Mouse (Mus musculus) intestine, embryonic 15.5 days (tissue): ENCODE results near the gene Cc2d2b. TPM values are rescaled to one million over a fixed set of nuclear protein-coding genes. Genes with fewer than 3 reads are reported as not detected.

ENCODE experiments used
- ATAC-seq: fragments of 200-750 bp; cut with Nextera tagmentation; 2 replicates; pipeline ENCODE4 v1.8.0; 2017; ENCODE audit warnings: moderate TSS enrichment, moderate library complexity
- H3K27ac ChIP-seq: fragments of 300-500 bp; sonication (generic); 2 replicates; pipeline ENCODE4 v1.5.1; 2015; ENCODE audit warnings: mild to moderate bottlenecking, inconsistent platforms
- H3K27me3 ChIP-seq: fragments of 300-500 bp; sonication (generic); replicated peaks from 2 replicates; pipeline ENCODE4 v1.6.1; 2015; ENCODE audit warnings: inconsistent platforms
- H3K36me3 ChIP-seq: fragments of 300-500 bp; sonication (generic); 2 replicates; pipeline ENCODE4 v1.6.1; 2015; ENCODE audit warnings: inconsistent platforms
- H3K4me1 ChIP-seq: fragments of 300-500 bp; sonication (generic); replicated peaks from 2 replicates; pipeline ENCODE4 v1.6.1; 2015; ENCODE audit warnings: inconsistent platforms
- H3K4me2 ChIP-seq: fragments of 300-500 bp; sonication (generic); replicated peaks from 2 replicates; pipeline ENCODE4 v1.6.1; 2015; ENCODE audit warnings: mild to moderate bottlenecking, inconsistent platforms
- H3K4me3 ChIP-seq: fragments of 300-500 bp; sonication (generic); replicated peaks from 2 replicates; pipeline ENCODE4 v1.5.1; 2015; ENCODE audit warnings: inconsistent platforms
- H3K9ac ChIP-seq: fragments of 300-500 bp; sonication (generic); 2 replicates; pipeline ENCODE4 v1.6.1; 2015; ENCODE audit warnings: inconsistent platforms
- H3K9me3 ChIP-seq: fragments of 300-500 bp; sonication (generic); 2 replicates; pipeline ENCODE4 v1.6.1; 2016; ENCODE audit warnings: inconsistent platforms
- WGBS: fragments of 180-500 bp; shearing (Covaris S2); methylation state at CpG from one replicate; pipeline ENCODE4 v1.1.7; 2015; 5-methylcytosine and 5-hydroxymethylcytosine counted together
- polyA plus RNA-seq: library from polyadenylated mRNA; unstranded; fragments of >200 nt; fragmentation: Nextera tagmentation; extraction: Ambion mirVana; gene quantifications from 2 replicates; pipeline ENCODE4 v1.2.1, GENCODE M21; 2015

Cc2d2b gene
- polyA plus RNA-seq, 1 experiment from 2014 or later = not detected

GRCm38 (mm10) chr19:40769341-40769770 lies 20.8 kb downstream of the Cc2d2b start:
- no peak overlapping the region for H3K9ac ChIP-seq
- no peak overlapping the region for H3K4me3 ChIP-seq
- H3K4me1 ChIP-seq = no peaks in the 10 kb centered on the region
- no peaks in the 10 kb centered on the region for H3K9me3 ChIP-seq
- no peak overlapping the region for H3K27ac ChIP-seq
- H3K27me3 ChIP-seq = no peaks in the 10 kb centered on the region
- peak; percentile 43; the same call in 1 of the 2 replicates for ATAC-seq
- H3K36me3 ChIP-seq = no peaks in the 10 kb centered on the region
- WGBS = 16% methylated on average over 7 of the region's 7 CpGs
- no peak overlapping the region for H3K4me2 ChIP-seq

- no peaks in the 10 kb centered on the region for H3K9me3 ChIP-seq
- H3K4me3 ChIP-seq = no peak overlapping the region
- ATAC-seq = no peak
- no peaks in the 10 kb centered on the region for H3K36me3 ChIP-seq
- no peaks in the 10 kb centered on the region for H3K27me3 ChIP-seq
- H3K4me1 ChIP-seq = no peaks in the 10 kb centered on the region
- no peak overlapping the region for H3K9ac ChIP-seq
- H3K27ac ChIP-seq = no peak overlapping the region
- 79% methylated on average over 15 of the region's 15 CpGs for WGBS
- no peak overlapping the region for H3K4me2 ChIP-seq
Measured at GRCm38 (mm10) chr19:40788004-40788714, 39.6 kb downstream of the Cc2d2b start.

DNA sequence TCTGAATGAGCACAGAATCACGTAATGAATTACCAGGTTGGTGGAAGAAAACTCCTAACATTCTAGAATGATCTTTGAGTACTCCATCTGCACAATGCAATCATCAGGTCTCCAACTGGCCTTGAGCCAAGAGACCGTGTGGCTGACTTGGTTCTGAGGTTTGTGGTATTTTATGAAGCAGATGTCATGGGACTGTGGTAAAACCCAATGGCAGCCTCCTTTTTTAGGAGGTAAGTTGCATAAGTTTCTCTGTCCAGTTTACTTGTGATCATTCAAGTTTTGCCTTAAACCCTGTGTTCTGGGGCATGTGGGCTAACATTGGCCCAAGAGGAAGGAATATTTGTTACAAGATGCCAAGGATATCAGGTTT lies 40.1 kb downstream of the Cc2d2b start:
- Histone ChIP-seq H3K9ac (no peak overlapping the region), H3K9me3 (no peaks in the 10 kb centered on the region), H3K4me3 (no peak overlapping the region), H3K27ac (no peak overlapping the region), H3K4me1 (no peaks in the 10 kb centered on the region), H3K36me3 (no peaks in the 10 kb centered on the region), H3K4me2 (no peak overlapping the region), H3K27me3 (no peaks in the 10 kb centered on the region)
- WGBS = 70% methylated on average over 2 of the region's 2 CpGs
- ATAC-seq = no peak

DNA sequence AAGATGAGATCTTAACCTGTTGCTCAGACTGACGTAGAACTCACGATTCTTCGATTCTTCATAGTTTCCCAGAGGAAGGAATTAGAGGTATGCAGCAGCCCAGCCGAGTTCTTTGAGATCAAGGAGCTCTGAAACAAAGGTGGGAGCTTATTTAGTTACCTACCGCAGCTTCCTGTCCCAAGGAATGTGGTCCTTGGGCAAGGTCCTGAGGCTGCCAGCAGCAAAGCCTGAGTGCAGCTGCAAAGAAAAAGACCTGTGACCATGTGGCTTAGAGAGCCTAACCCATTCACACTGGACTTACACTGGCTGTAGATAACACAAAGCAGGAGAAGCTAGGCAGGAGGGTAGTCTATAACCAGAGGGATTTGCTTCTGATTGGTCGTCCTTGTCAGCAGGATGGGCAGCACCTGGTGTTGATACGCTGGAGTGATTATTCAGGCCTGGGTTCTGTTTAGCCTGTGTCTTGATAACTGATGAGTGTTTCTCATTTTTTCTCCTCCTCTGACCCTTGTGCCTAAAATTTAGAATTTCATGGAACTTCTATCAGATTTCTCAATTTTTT lies 56.7 kb downstream of the Cc2d2b start:
- ATAC-seq = no peak
- 33% methylated on average over 7 of the region's 7 CpGs for WGBS
- H3K27me3 ChIP-seq = no peaks in the 10 kb centered on the region
- no peaks in the 10 kb centered on the region for H3K36me3 ChIP-seq
- H3K4me1 ChIP-seq = 0 out of 2 replicates have a peak, but pooled peaks cover 2% of the 10 kb centered on the region
- H3K27ac ChIP-seq = no peak overlapping the region
- no peak overlapping the region for H3K4me3 ChIP-seq
- no peak overlapping the region for H3K4me2 ChIP-seq
- H3K9ac ChIP-seq = no peak overlapping the region
- H3K9me3 ChIP-seq = no peaks in the 10 kb centered on the region

DNA sequence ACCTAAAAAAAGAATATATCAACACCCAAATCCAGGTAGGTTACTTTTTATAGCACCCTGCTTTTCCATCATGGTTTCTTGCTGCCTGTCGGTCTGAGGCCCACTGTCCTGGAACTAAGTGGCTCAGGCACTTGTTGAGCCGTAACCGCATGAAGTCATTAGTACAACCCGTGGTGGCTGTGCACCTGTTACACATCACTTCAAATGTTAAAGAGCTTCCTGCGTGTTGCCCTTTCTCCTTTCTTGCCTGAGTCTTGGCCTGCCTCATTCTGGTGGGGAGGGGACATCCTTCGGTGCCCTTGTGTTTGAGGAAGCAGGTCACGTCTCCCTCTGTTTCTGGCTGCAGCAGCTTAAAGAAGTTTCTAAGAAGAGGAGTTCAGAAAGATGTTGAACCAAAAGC lies 61.3 kb downstream of the Cc2d2b start:
- WGBS = 73% methylated on average over 7 of the region's 7 CpGs

DNA sequence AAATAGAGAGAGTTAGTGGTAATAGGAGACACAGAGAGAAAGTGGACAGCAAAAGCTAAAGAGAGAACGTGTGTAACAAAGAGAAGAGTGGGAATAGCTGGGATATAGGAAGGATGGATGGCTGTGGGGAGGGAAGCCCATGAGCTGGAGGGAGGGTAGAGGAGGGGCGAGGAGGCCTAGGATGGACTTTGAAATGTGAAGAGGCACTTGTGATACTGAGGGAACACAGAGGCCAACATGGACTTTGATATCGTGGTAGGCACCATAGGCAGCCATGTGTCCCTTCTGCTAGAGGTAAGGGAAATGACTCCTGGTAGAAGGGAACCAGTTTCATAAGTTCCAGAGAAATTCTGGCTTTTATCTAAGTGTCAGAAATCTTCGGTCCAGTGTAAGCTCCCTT lies 63.3 kb downstream of the Cc2d2b start:
- no peak overlapping the region for H3K4me3 ChIP-seq
- H3K4me1 ChIP-seq = no peaks in the 10 kb centered on the region
- peak; percentile 72 for ATAC-seq
- no peak overlapping the region for H3K27ac ChIP-seq
- H3K36me3 ChIP-seq = no peaks in the 10 kb centered on the region
- WGBS = 64% methylated on average over 4 of the region's 4 CpGs
- no peak overlapping the region for H3K9ac ChIP-seq
- H3K4me2 ChIP-seq = no peak overlapping the region
- no peaks in the 10 kb centered on the region for H3K9me3 ChIP-seq
- no peaks in the 10 kb centered on the region for H3K27me3 ChIP-seq

More for the DNA sequence above, 61.3 kb downstream of the Cc2d2b start:
- Histone ChIP-seq H3K9ac (no peak overlapping the region), H3K36me3 (no peaks in the 10 kb centered on the region), H3K9me3 (no peaks in the 10 kb centered on the region), H3K4me2 (no peak overlapping the region), H3K4me1 (0 out of 2 replicates have a peak, but pooled peaks cover 2% of the 10 kb centered on the region), H3K4me3 (no peak overlapping the region), H3K27me3 (no peaks in the 10 kb centered on the region), H3K27ac (no peak overlapping the region)
- ATAC-seq = no peak

DNA sequence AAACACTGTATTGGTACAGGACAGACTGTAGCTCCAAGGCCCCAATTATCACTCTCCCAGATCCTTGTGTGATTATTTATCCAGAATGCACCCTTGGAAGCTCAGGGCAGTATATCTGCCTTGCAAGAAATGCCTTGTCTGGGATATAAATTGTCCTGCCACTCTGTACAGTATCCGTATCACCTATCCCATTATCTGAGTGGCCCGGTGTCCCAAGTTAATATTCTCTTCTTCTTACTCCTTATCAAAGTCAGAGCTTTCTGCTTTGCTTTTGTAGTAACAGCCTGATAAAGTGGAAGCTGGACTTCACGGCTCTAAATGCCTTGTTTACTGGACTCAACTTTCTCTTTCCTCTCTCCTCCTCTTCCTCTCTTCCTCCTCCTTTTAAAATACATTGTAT lies 64.2 kb downstream of the Cc2d2b start:
- Histone ChIP-seq H3K4me1 (no peaks in the 10 kb centered on the region), H3K9me3 (no peaks in the 10 kb centered on the region)
- 59% methylated on average over 3 of the region's 3 CpGs for WGBS

DNA sequence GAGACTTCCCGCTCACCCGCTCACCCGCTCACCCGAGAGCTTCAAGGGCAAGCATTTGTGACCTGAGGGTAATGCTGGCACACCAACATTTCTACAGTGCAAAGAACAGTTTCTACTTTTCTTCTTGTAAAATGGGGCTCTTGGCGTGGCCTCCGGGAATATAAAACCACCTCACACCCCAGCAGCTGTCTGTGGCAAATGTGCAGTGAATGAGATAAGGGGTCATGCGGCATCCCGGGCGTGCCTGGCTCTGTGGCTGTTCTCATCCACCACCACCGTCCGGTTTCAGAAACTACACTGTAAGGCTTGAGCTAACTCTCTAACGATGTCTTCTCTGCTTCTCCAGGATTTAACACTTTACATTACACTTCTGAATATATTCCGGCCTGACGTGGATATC lies 64.8 kb downstream of the Cc2d2b start:
- 72% methylated on average over 14 of the region's 14 CpGs for WGBS
- Histone ChIP-seq H3K9ac (no peak overlapping the region), H3K4me1 (no peaks in the 10 kb centered on the region), H3K27me3 (no peaks in the 10 kb centered on the region), H3K4me2 (no peak overlapping the region), H3K36me3 (no peaks in the 10 kb centered on the region), H3K27ac (no peak overlapping the region), H3K4me3 (no peak overlapping the region), H3K9me3 (no peaks in the 10 kb centered on the region)
- ATAC-seq = peak; percentile 51; the same call in 1 of the 2 replicates

More for the DNA sequence above, 64.2 kb downstream of the Cc2d2b start:
- Histone ChIP-seq H3K4me2 (no peak overlapping the region), H3K27me3 (no peaks in the 10 kb centered on the region), H3K36me3 (no peaks in the 10 kb centered on the region), H3K4me3 (no peak overlapping the region), H3K27ac (no peak overlapping the region), H3K9ac (no peak overlapping the region)
- no peak for ATAC-seq

DNA sequence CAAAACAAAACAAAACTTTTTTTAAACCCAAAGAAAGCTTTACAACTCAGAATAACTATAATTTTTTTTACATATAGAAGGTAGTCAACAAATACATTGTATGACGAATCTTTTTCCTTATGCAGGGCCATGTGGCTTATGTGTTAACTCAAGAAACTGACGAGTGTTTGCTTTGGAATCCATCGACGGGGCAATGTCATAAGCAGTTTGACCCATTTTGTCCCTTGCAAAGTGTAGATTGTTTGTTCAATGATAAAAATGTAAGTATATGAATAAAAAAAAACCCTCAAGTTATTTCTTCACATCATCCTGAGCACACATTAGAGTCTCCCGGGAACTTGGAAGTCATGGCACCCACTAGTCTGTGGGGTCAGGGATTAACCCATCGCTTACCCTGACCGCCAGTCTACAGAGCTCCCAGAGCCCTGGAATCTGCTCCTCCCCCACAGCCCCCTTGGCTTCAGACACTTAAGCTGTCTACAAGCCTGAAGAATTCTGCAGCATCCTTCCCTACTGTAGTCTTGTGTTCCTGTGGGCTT lies 67.2 kb downstream of the Cc2d2b start:
- WGBS = 75% methylated on average over 7 of the region's 7 CpGs
- Histone ChIP-seq H3K4me1 (no peaks in the 10 kb centered on the region), H3K4me2 (no peak overlapping the region), H3K27ac (no peak overlapping the region), H3K9ac (no peak overlapping the region), H3K27me3 (no peaks in the 10 kb centered on the region), H3K4me3 (no peak overlapping the region), H3K36me3 (no peaks in the 10 kb centered on the region), H3K9me3 (no peaks in the 10 kb centered on the region)
- ATAC-seq = no peak

GRCm38 (mm10) chr19:40817901-40818532 lies 69.5 kb downstream of the Cc2d2b start:
- Histone ChIP-seq H3K9me3 (no peaks in the 10 kb centered on the region), H3K36me3 (no peaks in the 10 kb centered on the region), H3K4me2 (no peak overlapping the region), H3K4me3 (no peak overlapping the region), H3K9ac (no peak overlapping the region), H3K4me1 (no peaks in the 10 kb centered on the region), H3K27me3 (no peaks in the 10 kb centered on the region), H3K27ac (no peak overlapping the region)
- ATAC-seq = no peak
- WGBS = 87% methylated on average over 6 of the region's 6 CpGs

GRCm38 (mm10) chr19:40818764-40819163 lies 70.2 kb downstream of the Cc2d2b start:
- H3K4me3 ChIP-seq = no peak overlapping the region
- H3K9me3 ChIP-seq = no peaks in the 10 kb centered on the region
- H3K27ac ChIP-seq = no peak overlapping the region
- H3K9ac ChIP-seq = no peak overlapping the region
- no peaks in the 10 kb centered on the region for H3K27me3 ChIP-seq
- H3K4me1 ChIP-seq = no peaks in the 10 kb centered on the region
- H3K36me3 ChIP-seq = no peaks in the 10 kb centered on the region
- ATAC-seq = no peak
- 49% methylated on average over 7 of the region's 7 CpGs for WGBS
- H3K4me2 ChIP-seq = no peak overlapping the region

GRCm38 (mm10) chr19:40821306-40821825 lies 72.8 kb downstream of the Cc2d2b start:
- Histone ChIP-seq H3K4me2 (no peak overlapping the region), H3K9me3 (no peaks in the 10 kb centered on the region), H3K4me3 (no peak overlapping the region), H3K4me1 (no peaks in the 10 kb centered on the region), H3K9ac (no peak overlapping the region), H3K27me3 (no peaks in the 10 kb centered on the region), H3K27ac (no peak overlapping the region), H3K36me3 (no peaks in the 10 kb centered on the region)
- ATAC-seq = no peak
- WGBS = 75% methylated on average over 4 of the region's 4 CpGs
